ENCODE assay signal across 25 mouse cellular contexts in the genomic region with DNA sequence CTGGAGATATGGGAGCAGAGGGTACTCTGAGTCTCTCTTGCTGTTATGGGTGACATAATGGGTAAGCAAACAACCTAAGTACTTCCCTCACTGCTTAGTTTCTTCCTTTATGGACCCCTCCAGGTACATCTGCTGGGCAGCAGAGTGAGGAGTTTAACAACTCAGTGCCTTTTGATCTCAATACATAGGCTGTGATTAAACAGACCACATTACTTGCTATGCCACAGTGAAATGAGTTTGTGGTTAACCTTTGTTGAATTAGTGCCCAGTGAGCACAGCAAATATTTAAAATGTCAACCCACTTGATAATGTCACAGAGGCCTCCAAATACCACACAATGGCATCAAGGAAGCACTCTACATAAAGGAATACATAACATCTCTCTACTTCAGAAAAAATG. TPM values are rescaled to one million over a fixed set of nuclear protein-coding genes. Genes with fewer than 3 reads are reported as not detected.
DNase-seq lines count a peak whose midpoint lies in the region; ATAC-seq and TF ChIP-seq lines count a peak whose summit lies in the region.
"Had no signal": no experiment of that assay in that cellular context is flagged by ENCODE, and none has a peak within 500 bp of the region (broad histone marks: within the 10 kb centered on the region; RNA-seq: fewer than 3 reads in every experiment).

No protein-coding gene starts in this region.

- no peaks in the 10 kb centered on the region for H3K4me1 ChIP-seq in lung, embryonic 16.5 days (replicated peaks; ENCODE audit: control insufficient read depth, insufficient read depth, low read length)
- H3K4me1 ChIP-seq in lung, adult 2 months (ENCODE audit: control insufficient read depth, insufficient read depth, low read length) = no peaks in the 10 kb centered on the region
- no peaks in the 10 kb centered on the region for H3K4me1 ChIP-seq in stomach, embryonic 14.5 days (ENCODE audit: control insufficient read depth, insufficient read depth, low read length)
- H3K4me1 ChIP-seq in stomach, postnatal 0 days (replicated peaks; ENCODE audit: control insufficient read depth, insufficient read depth) = no peaks in the 10 kb centered on the region
- no peaks in the 10 kb centered on the region for H3K4me1 ChIP-seq in stomach, embryonic 16.5 days (ENCODE audit: control insufficient read depth, insufficient read depth, low read length)
- H3K4me1 ChIP-seq: embryonic facial prominence, embryonic 15.5 days; hindbrain, embryonic 10.5 days; hindbrain, embryonic 13.5 days had no signal

- TF ChIP-seq CTCF in lung, adult 2 months (IDR thresholded peaks at IDR 0.05; ENCODE audit: insufficient read depth, low read length) = no peak
- TF ChIP-seq CTCF in stomach, postnatal 0 days (IDR thresholded peaks at IDR 0.05; ENCODE audit: low read depth) = no peak
- TF ChIP-seq CTCF in Patski (IDR thresholded peaks at IDR 0.05) = no peak

- TF ChIP-seq POLR2A in lung, adult 2 months (IDR thresholded peaks at IDR 0.05; ENCODE audit: borderline replicate concordance, extremely low read depth, low read depth, low read length) = no peak

- in situ Hi-C loops in Patski (cut with MboI; ENCODE audit: low pct_unique_long_range_greater_than_20kb) = no loop called here

- H3K4me3 ChIP-seq in lung, embryonic 16.5 days (ENCODE audit: low read length) = no peak overlapping the region
- no peak overlapping the region for H3K4me3 ChIP-seq in lung, adult 2 months (replicated peaks; ENCODE audit: extremely low read depth, low read depth, low read length)
- H3K4me3 ChIP-seq in stomach, embryonic 14.5 days (ENCODE audit: low read depth, low read length) = no peak overlapping the region
- H3K4me3 ChIP-seq in stomach, postnatal 0 days (ENCODE audit: low read depth, low read length) = no peak overlapping the region
- H3K4me3 ChIP-seq in stomach, embryonic 16.5 days (replicated peaks; ENCODE audit: low read length) = no peak overlapping the region
- H3K4me3 ChIP-seq: embryonic facial prominence, embryonic 15.5 days; gastrocnemius, adult 2 months; hindbrain, embryonic 10.5 days; hindbrain, embryonic 13.5 days had no signal

- peak; percentile 67 for ATAC-seq in lung, embryonic 16.5 days (ENCODE audit: low read depth)
- ATAC-seq in stomach, embryonic 14.5 days (ENCODE audit: insufficient number of reproducible peaks, insufficient read depth, low FRiP score, low read depth) = peak; percentile 80
- no peak for ATAC-seq in stomach, postnatal 0 days (ENCODE audit: low FRiP score, low TSS enrichment)
- ATAC-seq in Patski = peak; percentile 17
- ATAC-seq in stomach, embryonic 16.5 days (ENCODE audit: insufficient read depth, low FRiP score) = peak; percentile 60; the same call in 1 of the 2 replicates
- ATAC-seq: forebrain, embryonic 14.5 days; forebrain, postnatal 0 days; hindbrain, embryonic 16.5 days had no signal

- no peaks in the 10 kb centered on the region for H3K36me3 ChIP-seq in lung, embryonic 16.5 days (ENCODE audit: control insufficient read depth, insufficient read depth, low read length)
- no peaks in the 10 kb centered on the region for H3K36me3 ChIP-seq in stomach, embryonic 14.5 days (ENCODE audit: control insufficient read depth, insufficient read depth, low read length)
- H3K36me3 ChIP-seq in stomach, postnatal 0 days (ENCODE audit: control insufficient read depth, insufficient read depth, low read length) = no peaks in the 10 kb centered on the region
- H3K36me3 ChIP-seq in stomach, embryonic 16.5 days (ENCODE audit: control insufficient read depth, insufficient read depth, low read length) = no peaks in the 10 kb centered on the region
- H3K36me3 ChIP-seq: embryonic facial prominence, embryonic 15.5 days; hindbrain, embryonic 10.5 days; hindbrain, embryonic 13.5 days had no signal

- CTCF ChIA-PET in Patski (lab: Charles Lee) = no interaction called here

- TF ChIP-seq EP300 in stomach, postnatal 0 days (optimal IDR thresholded peaks at IDR 0.05) = no peak

- H3K4me2 ChIP-seq in lung, embryonic 16.5 days (ENCODE audit: low read depth, low read length) = no peak overlapping the region
- no peak overlapping the region for H3K4me2 ChIP-seq in stomach, embryonic 14.5 days (replicated peaks; ENCODE audit: low read depth, low read length)
- H3K4me2 ChIP-seq in stomach, postnatal 0 days (replicated peaks; ENCODE audit: low read depth) = no peak overlapping the region
- H3K4me2 ChIP-seq in stomach, embryonic 16.5 days (ENCODE audit: low read depth, low read length) = no peak overlapping the region
- H3K4me2 ChIP-seq: embryonic facial prominence, embryonic 15.5 days; heart, embryonic 11.5 days; hindbrain, embryonic 13.5 days had no signal

- H3K9me3 ChIP-seq in lung, embryonic 16.5 days (ENCODE audit: control insufficient read depth, low read length) = no peaks in the 10 kb centered on the region
- no peaks in the 10 kb centered on the region for H3K9me3 ChIP-seq in stomach, embryonic 14.5 days (ENCODE audit: control insufficient read depth, low read depth, low read length)
- no peaks in the 10 kb centered on the region for H3K9me3 ChIP-seq in stomach, postnatal 0 days (ENCODE audit: control insufficient read depth, low read length)
- no peaks in the 10 kb centered on the region for H3K9me3 ChIP-seq in stomach, embryonic 16.5 days (replicated peaks; ENCODE audit: control insufficient read depth, low read length)
- H3K9me3 ChIP-seq: embryonic facial prominence, embryonic 15.5 days; hindbrain, embryonic 10.5 days; hindbrain, embryonic 13.5 days had no signal

- no peak for DNase-seq in lung, adult 2 months
- no peak for DNase-seq in stomach, postnatal 0 days (ENCODE audit: low spot score)
- no peak for DNase-seq in Patski (ENCODE audit: low read depth, low spot score)
- DNase-seq in spleen, adult 12 weeks (ENCODE audit: low spot score) = no peak
- no peak for DNase-seq in right cerebral cortex, postnatal 25 days
- DNase-seq: adrenal gland, adult 2 months; adrenal gland, postnatal 14 days; cerebellum, adult 11 months; cerebellum, adult 8-10 months; cerebellum, postnatal 10 days; cerebellum, postnatal 36 days; embryo, embryonic 11 days; forebrain, postnatal 0 days; gastrocnemius, adult 2 months; gastrocnemius, postnatal 14 days; heart, adult 11 months had no signal

- no peak overlapping the region for H3K9ac ChIP-seq in lung, embryonic 16.5 days (ENCODE audit: low read length)
- no peak overlapping the region for H3K9ac ChIP-seq in stomach, embryonic 14.5 days (replicated peaks; ENCODE audit: low read depth, low read length)
- H3K9ac ChIP-seq in stomach, postnatal 0 days (ENCODE audit: low read length) = no peak overlapping the region
- H3K9ac ChIP-seq in stomach, embryonic 16.5 days (ENCODE audit: low read length) = no peak overlapping the region
- H3K9ac ChIP-seq: embryonic facial prominence, embryonic 15.5 days; forebrain, postnatal 0 days; hindbrain, embryonic 13.5 days had no signal

- no peaks in the 10 kb centered on the region for H3K27me3 ChIP-seq in lung, embryonic 16.5 days (ENCODE audit: control insufficient read depth, insufficient read depth, low read depth, low read length)
- H3K27me3 ChIP-seq in stomach, embryonic 14.5 days (ENCODE audit: control insufficient read depth, insufficient read depth, low read length) = no peaks in the 10 kb centered on the region
- no peaks in the 10 kb centered on the region for H3K27me3 ChIP-seq in stomach, postnatal 0 days (ENCODE audit: control insufficient read depth, insufficient read depth, low read length)
- H3K27me3 ChIP-seq in Patski = no peaks in the 10 kb centered on the region
- H3K27me3 ChIP-seq in stomach, embryonic 16.5 days (ENCODE audit: control insufficient read depth, insufficient read depth, low read length) = no peaks in the 10 kb centered on the region
- H3K27me3 ChIP-seq: embryonic facial prominence, embryonic 15.5 days; hindbrain, embryonic 13.5 days had no signal

- no peak overlapping the region for H3K27ac ChIP-seq in lung, embryonic 16.5 days (ENCODE audit: low read length)
- H3K27ac ChIP-seq in stomach, embryonic 14.5 days (ENCODE audit: low read length) = no peak overlapping the region
- no peak overlapping the region for H3K27ac ChIP-seq in stomach, postnatal 0 days (replicated peaks)
- no peak overlapping the region for H3K27ac ChIP-seq in stomach, embryonic 16.5 days (ENCODE audit: low read length)
- H3K27ac ChIP-seq: embryonic facial prominence, embryonic 15.5 days; gastrocnemius, adult 2 months; hindbrain, embryonic 10.5 days; hindbrain, embryonic 13.5 days had no signal

- POLR2A ChIA-PET in Patski (lab: Charles Lee) = no interaction called here

RNA-seq across cellular contexts. Expression of gene Amd2, which starts 2.6 kb away (rescaled TPM):
- 2.3 and 2.7 TPM in 2 replicates for polyA plus RNA-seq in lung, embryonic 16.5 days (2015; fragmentation: Nextera tagmentation; extraction: Ambion mirVana)
- polyA plus RNA-seq in lung, adult 2 months (2012; rRNA removed) = 0.15 and 0.26 TPM in 2 replicates
- polyA plus RNA-seq in stomach, embryonic 14.5 days (2014; fragmentation: Nextera tagmentation; extraction: Ambion mirVana) = 5.1 and 5.2 TPM in 2 replicates
- polyA plus RNA-seq in stomach, postnatal 0 days (2015; fragmentation: Nextera tagmentation; extraction: Ambion mirVana) = 3.8 and 4.2 TPM in 2 replicates
- 15.1 TPM for polyA plus RNA-seq in Patski (2021)
- polyA plus RNA-seq in stomach, embryonic 16.5 days (2015; fragmentation: Nextera tagmentation; extraction: Ambion mirVana) = 3.5 and 3.8 TPM in 2 replicates
